Mouse (Mus musculus) intestine, embryonic 16.5 days (tissue): Measurements from ENCODE around the gene Foxp3. TPM values are rescaled to one million over a fixed set of nuclear protein-coding genes. Genes with fewer than 3 reads are reported as not detected.

Experiments used
- ATAC-seq: fragments of 200-750 bp; cut with Nextera tagmentation; 2 replicates; pipeline ENCODE4 v1.8.0; 2017; ENCODE audit warnings: moderate TSS enrichment, moderate library complexity
- H3K27ac ChIP-seq: fragments of 300-500 bp; sonication (generic); 2 replicates; pipeline ENCODE4 v1.5.1; 2014; ENCODE audit warnings: mild to moderate bottlenecking, low read length
- H3K27me3 ChIP-seq: fragments of 300-500 bp; sonication (generic); replicated peaks from 2 replicates; pipeline ENCODE4 v1.6.1; 2014; ENCODE audit warnings: low read length, control low read depth, mixed read lengths; ENCODE audit not compliant: control insufficient read depth, insufficient read depth
- H3K36me3 ChIP-seq: fragments of 300-500 bp; sonication (generic); 2 replicates; pipeline ENCODE4 v1.6.1; 2014; ENCODE audit warnings: low read length, control low read depth; ENCODE audit not compliant: control insufficient read depth, insufficient read depth
- H3K4me1 ChIP-seq: fragments of 300-500 bp; sonication (generic); 2 replicates; pipeline ENCODE4 v1.6.1; 2014; ENCODE audit warnings: low read length, control low read depth, mixed read lengths; ENCODE audit not compliant: control insufficient read depth, insufficient read depth
- H3K4me2 ChIP-seq: fragments of 300-500 bp; sonication (generic); 2 replicates; pipeline ENCODE4 v1.6.1; 2014; ENCODE audit warnings: low read depth, low read length, control low read depth
- H3K4me3 ChIP-seq: fragments of 300-500 bp; sonication (generic); 2 replicates; pipeline ENCODE4 v1.5.1; 2014; ENCODE audit warnings: mild to moderate bottlenecking, low read length
- H3K9ac ChIP-seq: fragments of 300-500 bp; sonication (generic); 2 replicates; pipeline ENCODE4 v1.6.1; 2014; ENCODE audit warnings: low read depth, low read length
- H3K9me3 ChIP-seq: fragments of 300-500 bp; sonication (generic); 2 replicates; pipeline ENCODE4 v1.6.1; 2016; ENCODE audit warnings: low read length, control low read depth; ENCODE audit not compliant: control insufficient read depth
- WGBS: fragments of 180-500 bp; shearing (Covaris S2); extraction: QIAGEN DNeasy Blood & Tissue Kit; methylation state at CpG from one replicate; pipeline ENCODE4 v1.1.7; 2014; 5-methylcytosine and 5-hydroxymethylcytosine counted together
- polyA plus RNA-seq: library from polyadenylated mRNA; unstranded; fragments of >200 nt; fragmentation: Nextera tagmentation; extraction: Ambion mirVana; gene quantifications from 2 replicates; pipeline ENCODE4 v1.2.1, GENCODE M21; 2015

Foxp3 gene
- polyA plus RNA-seq, 1 experiment from 2014 or later, result not detected

DNA sequence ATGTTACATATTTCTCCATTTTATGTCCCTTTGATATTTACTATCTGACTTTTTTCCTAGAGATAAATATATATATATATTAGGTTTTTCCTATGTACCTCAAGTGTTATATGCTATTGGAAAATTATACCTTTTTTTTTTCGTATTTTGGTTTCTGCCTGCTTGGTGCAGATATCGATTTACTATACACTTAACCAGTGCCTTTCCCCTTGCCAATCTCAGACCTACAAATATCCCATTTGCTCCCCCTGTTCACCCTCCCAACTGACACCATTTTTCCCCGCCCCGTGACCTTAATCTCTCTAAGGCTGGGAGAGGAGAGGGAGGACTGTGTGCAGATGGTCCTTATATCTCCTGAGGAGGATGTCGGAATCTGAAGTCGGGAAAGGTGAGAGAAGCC, 33.3 kb downstream of the Foxp3 start, which contains the start of gene Cacna1f:
TSS of gene Cacna1f (plus strand) at position 301 of the 400 bp plus-strand sequence.
- Histone ChIP-seq H3K9ac (no peak within 1 kb of the TSS), H3K4me3 (no peak within 1 kb of the TSS), H3K36me3 (no peaks in the 10 kb centered on the region), H3K27me3 (no peaks in the 10 kb centered on the region), H3K9me3 (no peaks in the 10 kb centered on the region), H3K27ac (no peak within 1 kb of the TSS), H3K4me1 (no peaks in the 10 kb centered on the region; the same call in 1 of the 2 replicates), H3K4me2 (no peak within 1 kb of the TSS)
- no peak for ATAC-seq
- WGBS, result 75% methylated on average over 6 of the region's 6 CpGs

DNA sequence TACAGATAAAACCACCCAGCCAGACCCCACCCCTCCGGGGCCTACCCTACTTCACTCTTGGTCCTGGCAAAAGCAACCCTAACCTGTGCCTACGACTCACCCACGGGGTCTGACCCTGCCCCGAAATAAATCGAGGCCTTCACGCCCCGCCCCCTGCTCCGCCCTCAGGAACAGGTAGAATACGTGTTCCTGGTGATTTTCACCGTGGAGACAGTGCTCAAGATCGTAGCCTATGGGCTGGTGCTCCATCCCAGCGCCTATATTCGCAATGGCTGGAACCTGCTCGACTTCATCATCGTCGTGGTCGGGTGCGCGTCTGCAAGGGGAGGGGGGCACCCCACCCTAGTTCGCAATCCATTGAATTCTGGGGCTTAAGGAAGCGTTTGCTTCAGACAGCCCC, 36.6 kb downstream of the Foxp3 start:
- H3K9ac ChIP-seq, result peak overlapping the region; percentile 49
- no peak overlapping the region for H3K27ac ChIP-seq
- H3K36me3 ChIP-seq, result no peaks in the 10 kb centered on the region
- H3K27me3 ChIP-seq, result no peaks in the 10 kb centered on the region
- H3K4me3 ChIP-seq, result peak overlapping the region; percentile 44
- peak overlapping the region; percentile 69 for H3K4me2 ChIP-seq
- H3K9me3 ChIP-seq, result no peaks in the 10 kb centered on the region
- no peak for ATAC-seq
- no peaks in the 10 kb centered on the region; the same call in 1 of the 2 replicates for H3K4me1 ChIP-seq
- 15% methylated on average over 21 of the region's 21 CpGs for WGBS

DNA sequence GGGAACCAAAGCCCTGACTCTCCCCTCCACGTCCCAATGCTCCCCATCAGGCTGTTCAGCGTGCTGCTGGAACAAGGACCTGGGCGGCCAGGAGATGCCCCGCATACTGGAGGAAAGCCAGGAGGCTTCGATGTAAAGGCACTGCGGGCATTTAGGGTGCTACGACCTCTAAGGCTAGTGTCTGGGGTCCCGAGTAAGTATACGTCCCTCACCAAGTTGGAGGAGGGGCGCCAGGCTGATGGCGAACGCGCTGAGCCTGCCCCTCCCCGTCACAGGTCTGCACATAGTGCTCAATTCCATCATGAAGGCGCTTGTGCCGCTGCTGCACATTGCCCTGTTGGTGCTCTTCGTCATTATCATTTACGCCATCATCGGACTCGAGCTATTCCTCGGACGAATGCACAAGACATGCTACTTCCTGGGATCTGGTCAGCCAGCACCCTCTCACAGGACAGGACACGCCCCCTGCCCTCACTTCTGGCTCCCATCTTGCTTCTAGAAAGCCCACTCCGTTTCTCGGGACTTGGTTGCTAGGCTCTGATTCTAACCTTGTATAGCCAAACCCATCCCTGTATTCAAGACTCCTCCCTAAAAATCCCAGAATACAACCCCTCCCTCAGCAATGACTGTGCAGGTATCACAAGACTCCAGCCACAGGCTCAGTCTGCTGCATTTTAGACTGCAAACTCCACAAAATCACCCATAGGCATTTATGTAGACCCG, 37.3 kb downstream of the Foxp3 start:
- 18% methylated on average over 26 of the region's 26 CpGs for WGBS
- ATAC-seq, result peak; percentile 23; the same call in 1 of the 2 replicates
- Histone ChIP-seq H3K4me3 (peak overlapping the region; percentile 44), H3K9ac (peak overlapping the region; percentile 49), H3K4me1 (no peaks in the 10 kb centered on the region; the same call in 1 of the 2 replicates), H3K36me3 (no peaks in the 10 kb centered on the region), H3K9me3 (no peaks in the 10 kb centered on the region), H3K4me2 (peak overlapping the region; percentile 69), H3K27me3 (no peaks in the 10 kb centered on the region), H3K27ac (no peak overlapping the region)

DNA sequence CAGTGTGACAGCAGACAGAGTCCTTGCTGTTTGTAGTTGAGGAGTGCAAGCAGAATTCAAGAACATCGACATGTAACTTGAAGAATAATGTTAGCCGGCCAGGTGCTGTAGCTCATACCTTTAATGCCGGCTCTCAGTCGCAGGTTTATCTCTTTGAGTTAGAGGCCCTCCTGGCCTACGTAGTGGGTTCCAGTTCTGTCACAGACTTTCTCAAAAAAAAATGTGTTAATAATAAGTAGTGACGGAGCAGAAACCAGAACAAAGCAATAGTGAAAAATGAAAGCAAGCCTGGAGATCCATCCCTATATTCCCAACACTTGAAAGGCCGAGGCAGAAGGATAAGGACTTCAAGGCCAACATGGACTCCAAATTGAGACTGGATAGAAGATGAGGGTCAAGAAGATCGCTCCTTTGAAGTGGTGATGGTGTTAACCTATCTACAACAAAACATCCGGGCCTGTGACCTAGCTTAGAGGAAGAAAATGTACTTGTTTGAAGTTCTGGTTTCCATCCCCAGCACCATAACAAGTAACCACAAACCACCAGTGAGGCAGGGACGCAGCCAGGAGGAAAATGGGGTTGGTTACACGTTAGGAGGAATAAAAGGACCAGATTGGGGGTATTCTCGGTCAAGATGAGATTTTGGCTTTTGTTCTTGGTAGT, 44.6 kb downstream of the Foxp3 start:
- Histone ChIP-seq H3K27ac (no peak overlapping the region), H3K36me3 (no peaks in the 10 kb centered on the region), H3K4me3 (no peak overlapping the region), H3K9me3 (no peaks in the 10 kb centered on the region), H3K4me2 (no peak overlapping the region), H3K9ac (no peak overlapping the region), H3K27me3 (no peaks in the 10 kb centered on the region), H3K4me1 (no peaks in the 10 kb centered on the region)
- no peak for ATAC-seq
- 80% methylated on average over 12 of the region's 12 CpGs for WGBS

DNA sequence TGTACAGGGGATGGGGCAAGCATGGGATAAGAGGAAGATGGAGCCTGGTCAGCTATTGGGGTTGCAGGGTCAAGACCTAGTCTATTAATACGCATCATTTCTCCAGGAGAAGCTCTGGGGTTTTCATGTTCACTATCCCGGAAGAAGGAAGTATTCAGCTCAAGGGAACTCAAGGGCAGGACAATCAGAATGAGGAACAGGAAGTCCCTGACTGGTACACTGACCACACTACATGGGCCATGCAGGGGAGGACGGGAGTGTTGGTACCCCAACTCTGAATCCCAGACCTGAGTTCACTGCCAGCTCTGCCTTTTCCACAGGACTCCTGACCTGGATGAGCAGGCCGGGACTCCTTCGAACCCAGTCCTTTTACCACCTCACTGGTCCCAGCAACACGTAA, 59.1 kb downstream of the Foxp3 start:
- Histone ChIP-seq H3K9me3 (no peaks in the 10 kb centered on the region), H3K4me2 (no peak overlapping the region), H3K9ac (no peak overlapping the region), H3K27me3 (no peaks in the 10 kb centered on the region), H3K4me1 (no peaks in the 10 kb centered on the region), H3K36me3 (no peaks in the 10 kb centered on the region), H3K4me3 (no peak overlapping the region), H3K27ac (no peak overlapping the region)
- 88% methylated on average over 6 of the region's 6 CpGs for WGBS
- no peak for ATAC-seq

DNA sequence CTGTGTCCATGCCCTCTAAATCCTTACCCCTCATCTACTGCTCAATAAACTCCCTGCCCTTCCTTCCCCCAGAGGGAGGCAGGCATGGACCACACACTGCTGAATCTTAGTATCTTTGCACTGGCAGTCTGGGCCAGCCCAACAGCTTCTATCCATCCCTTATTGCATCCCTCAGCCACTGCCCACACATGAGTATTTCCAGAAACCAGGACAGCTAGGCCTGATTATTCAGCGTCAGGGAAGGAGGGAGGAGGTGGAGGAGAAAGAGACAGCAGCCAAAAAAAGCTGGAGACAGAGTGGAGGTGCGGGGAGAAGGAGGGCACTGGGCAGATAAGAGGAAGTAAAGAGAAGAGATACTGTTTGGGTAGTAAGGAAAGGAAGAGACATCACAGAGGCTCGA, 61.7 kb downstream of the Foxp3 start:
- H3K4me2 ChIP-seq, result no peak overlapping the region
- no peaks in the 10 kb centered on the region for H3K4me1 ChIP-seq
- no peak for ATAC-seq

DNA sequence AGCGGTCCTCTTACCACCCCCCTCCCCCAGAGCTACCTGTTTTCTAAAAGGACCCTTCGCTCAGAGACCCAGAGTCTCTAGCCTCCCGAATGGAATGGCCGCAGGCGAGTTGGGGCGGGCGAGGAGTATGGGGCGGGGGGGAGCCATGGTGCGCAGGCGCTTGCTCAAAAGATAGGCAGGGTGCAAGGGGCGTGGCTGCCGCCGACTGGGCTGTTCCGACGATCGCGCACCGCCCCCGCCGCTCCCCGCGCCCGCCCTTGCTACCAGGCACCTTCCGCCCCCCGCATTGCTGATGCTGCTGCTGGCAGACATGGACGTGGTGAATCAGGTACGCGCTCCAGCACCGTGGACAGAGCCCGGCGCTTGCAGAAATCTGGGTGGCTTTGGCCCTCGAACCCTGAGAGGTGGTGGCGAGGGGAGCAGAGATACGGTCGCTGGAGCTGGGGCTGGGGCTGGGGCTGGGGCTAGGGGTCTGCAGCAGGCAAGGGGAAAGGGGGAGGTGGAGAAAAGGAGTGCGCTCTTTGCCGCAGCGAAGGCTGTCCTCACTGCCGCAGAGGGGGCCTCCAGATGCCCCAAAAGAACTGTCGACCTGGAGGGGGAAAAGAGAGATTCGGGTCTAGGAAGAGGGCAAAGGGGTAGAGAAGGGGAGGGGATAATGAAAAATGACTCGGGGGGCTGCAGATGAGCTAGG, 65.1 kb downstream of the Foxp3 start, which contains the start of gene Syp:
TSS of gene Syp (plus strand) at position 71 of the 691 bp plus-strand sequence.
- H3K27me3 ChIP-seq, result no peaks in the 10 kb centered on the region; the same call in 1 of the 2 replicates
- H3K27ac ChIP-seq, result no peak within 1 kb of the TSS
- H3K9ac ChIP-seq, result no peak within 1 kb of the TSS
- WGBS, result 16% methylated on average over 42 of the region's 42 CpGs
- peak within 1 kb of the TSS; percentile 37 for H3K4me3 ChIP-seq
- ATAC-seq, result peak; percentile 90
- H3K36me3 ChIP-seq, result no peaks in the 10 kb centered on the region
- peak within 1 kb of the TSS; percentile 44 for H3K4me2 ChIP-seq
- H3K4me1 ChIP-seq, result no peaks in the 10 kb centered on the region
- H3K9me3 ChIP-seq, result no peaks in the 10 kb centered on the region

More for the DNA sequence above, 61.7 kb downstream of the Foxp3 start:
- Histone ChIP-seq H3K27me3 (no peaks in the 10 kb centered on the region; the same call in 1 of the 2 replicates), H3K36me3 (no peaks in the 10 kb centered on the region), H3K9ac (no peak overlapping the region), H3K27ac (no peak overlapping the region), H3K9me3 (no peaks in the 10 kb centered on the region), H3K4me3 (no peak overlapping the region)
- WGBS, result 66% methylated on average over 3 of the region's 3 CpGs

DNA sequence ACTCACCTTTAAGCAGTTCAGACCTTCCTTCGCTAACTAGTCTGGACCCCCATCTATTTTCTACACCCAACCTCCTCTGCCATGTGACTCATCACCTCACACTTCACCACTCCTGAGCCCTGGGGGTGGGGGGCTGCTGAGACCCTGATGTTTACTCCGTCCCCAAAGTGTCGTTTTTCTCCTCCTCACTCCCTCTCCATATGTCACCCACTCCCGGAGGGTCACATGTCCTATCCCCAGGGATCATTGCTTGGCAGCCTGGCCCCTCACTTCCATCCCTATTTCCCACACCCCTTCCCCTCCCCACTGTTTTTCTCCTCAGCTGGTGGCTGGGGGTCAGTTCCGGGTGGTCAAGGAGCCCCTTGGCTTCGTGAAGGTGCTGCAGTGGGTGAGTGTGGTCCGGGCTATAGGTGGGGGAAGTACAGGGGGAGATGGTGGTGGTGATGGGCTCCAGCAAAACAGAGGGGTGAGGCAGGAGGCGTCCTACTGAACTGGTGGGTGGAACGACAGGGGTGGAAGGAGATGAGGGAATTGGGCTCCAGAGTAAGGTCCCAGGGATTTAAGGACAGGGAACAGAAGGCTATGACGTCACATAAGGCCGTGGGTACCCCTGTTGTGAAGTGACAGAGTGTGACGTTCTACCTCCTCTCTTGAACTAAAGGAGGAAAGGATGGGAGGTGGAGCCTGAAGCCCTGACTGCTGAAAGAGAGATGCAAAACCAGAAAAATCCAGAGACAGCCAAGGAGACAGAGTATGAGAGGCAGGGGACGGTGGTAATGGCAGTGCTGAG, 66.3 kb downstream of the Foxp3 start:
- WGBS, result 24% methylated on average over 13 of the region's 13 CpGs
- Histone ChIP-seq H3K9ac (no peak overlapping the region), H3K4me2 (no peak overlapping the region), H3K9me3 (no peaks in the 10 kb centered on the region), H3K27me3 (no peaks in the 10 kb centered on the region; the same call in 1 of the 2 replicates), H3K27ac (no peak overlapping the region), H3K36me3 (no peaks in the 10 kb centered on the region), H3K4me1 (no peaks in the 10 kb centered on the region), H3K4me3 (no peak overlapping the region)
- ATAC-seq, result no peak
